Mouse (Mus musculus) hindbrain, embryonic 13.5 days (tissue): ENCODE results near the gene Atp1a2. TPM values are rescaled to one million over a fixed set of nuclear protein-coding genes. Genes with fewer than 3 reads are reported as not detected.

Source experiments
- ATAC-seq: fragments of 200-750 bp; cut with Nextera tagmentation; 2 replicates; pipeline ENCODE4 v1.8.0; 2017; ENCODE audit warnings: moderate TSS enrichment; ENCODE audit not compliant: low FRiP score
- H3K27ac ChIP-seq: fragments of 300-500 bp; sonication (generic); 2 replicates; pipeline ENCODE4 v1.5.1; 2015; ENCODE audit warnings: inconsistent platforms, mild to moderate bottlenecking, moderate library complexity
- H3K27me3 ChIP-seq: fragments of 300-500 bp; sonication (generic); 2 replicates; pipeline ENCODE4 v1.6.1; 2015; ENCODE audit warnings: mild to moderate bottlenecking, inconsistent platforms
- H3K36me3 ChIP-seq: fragments of 300-500 bp; sonication (generic); 2 replicates; pipeline ENCODE4 v1.6.1; 2015; ENCODE audit warnings: mild to moderate bottlenecking, inconsistent platforms
- H3K4me1 ChIP-seq: fragments of 300-500 bp; sonication (generic); replicated peaks from 2 replicates; pipeline ENCODE4 v1.6.1; 2015; ENCODE audit warnings: inconsistent platforms
- H3K4me2 ChIP-seq: fragments of 300-500 bp; sonication (generic); 2 replicates; pipeline ENCODE4 v1.6.1; 2015; ENCODE audit warnings: inconsistent platforms, mild to moderate bottlenecking, moderate library complexity
- H3K4me3 ChIP-seq: fragments of 300-500 bp; sonication (generic); 2 replicates; pipeline ENCODE4 v1.5.1; 2015; ENCODE audit warnings: mild to moderate bottlenecking, inconsistent platforms
- H3K9ac ChIP-seq: fragments of 300-500 bp; sonication (generic); 2 replicates; pipeline ENCODE4 v1.6.1; 2015; ENCODE audit warnings: mild to moderate bottlenecking, inconsistent platforms
- H3K9me3 ChIP-seq: fragments of 300-500 bp; sonication (generic); 2 replicates; pipeline ENCODE4 v1.6.1; 2016; ENCODE audit warnings: inconsistent platforms
- WGBS: fragments of 180-500 bp; shearing (Covaris S2); methylation state at CpG from one replicate; pipeline ENCODE4 v1.1.7; 2015; 5-methylcytosine and 5-hydroxymethylcytosine counted together
- polyA plus RNA-seq: library from polyadenylated mRNA; unstranded; fragments of >200 nt; fragmentation: Nextera tagmentation; extraction: Ambion mirVana; gene quantifications from 2 replicates; pipeline ENCODE4 v1.2.1, GENCODE M21; 2015

Gene Atp1a2
- polyA plus RNA-seq, 1 experiment from 2014 or later = 42.3 TPM

- peak overlapping the region; percentile 76 for H3K4me2 ChIP-seq
- H3K9ac ChIP-seq = peak overlapping the region; percentile 79
- no peaks in the 10 kb centered on the region for H3K27me3 ChIP-seq
- no peak for ATAC-seq
- WGBS = 9% methylated on average over 23 of the region's 23 CpGs
- no peaks in the 10 kb centered on the region for H3K36me3 ChIP-seq
- H3K9me3 ChIP-seq = no peaks in the 10 kb centered on the region
- peak overlapping the region; percentile 65 for H3K4me3 ChIP-seq
- H3K27ac ChIP-seq = peak overlapping the region; percentile 85
- H3K4me1 ChIP-seq = peaks cover 81% of the 10 kb centered on the region
These were observed 13.5 kb upstream of the Atp1a2 start for GRCm38 (mm10) chr1:172311248-172311906.

- peak overlapping the region; percentile 65 for H3K9ac ChIP-seq
- peak overlapping the region; percentile 31 for H3K4me3 ChIP-seq
- H3K27me3 ChIP-seq = no peaks in the 10 kb centered on the region
- 2% methylated on average over 14 of the region's 14 CpGs for WGBS
- H3K9me3 ChIP-seq = no peaks in the 10 kb centered on the region
- peak overlapping the region; percentile 66 for H3K4me2 ChIP-seq
- no peaks in the 10 kb centered on the region for H3K36me3 ChIP-seq
- H3K27ac ChIP-seq = peak overlapping the region; percentile 78
- ATAC-seq = peak; percentile 71
- H3K4me1 ChIP-seq = peaks cover 66% of the 10 kb centered on the region
These were observed 12.0 kb upstream of the Atp1a2 start for GRCm38 (mm10) chr1:172309699-172310398.

- peak overlapping the region; percentile 58 for H3K27ac ChIP-seq
- ATAC-seq = no peak
These were observed 10.5 kb upstream of the Atp1a2 start for GRCm38 (mm10) chr1:172308409-172308808.

GRCm38 (mm10) chr1:172307936-172308335 is 10.1 kb upstream of the Atp1a2 start:
- H3K36me3 ChIP-seq = no peaks in the 10 kb centered on the region
- no peak overlapping the region for H3K4me2 ChIP-seq
- no peak overlapping the region for H3K4me3 ChIP-seq
- no peak overlapping the region for H3K9ac ChIP-seq
- ATAC-seq = no peak
- H3K27me3 ChIP-seq = no peaks in the 10 kb centered on the region
- 51% methylated on average over 10 of the region's 10 CpGs for WGBS
- peak overlapping the region; percentile 58 for H3K27ac ChIP-seq
- H3K4me1 ChIP-seq = peaks cover 51% of the 10 kb centered on the region
- H3K9me3 ChIP-seq = no peaks in the 10 kb centered on the region

More at GRCm38 (mm10) chr1:172308409-172308808, 10.5 kb upstream of the Atp1a2 start:
- H3K4me2 ChIP-seq = no peak overlapping the region
- no peaks in the 10 kb centered on the region for H3K9me3 ChIP-seq
- no peaks in the 10 kb centered on the region for H3K36me3 ChIP-seq
- no peak overlapping the region for H3K9ac ChIP-seq
- H3K4me3 ChIP-seq = no peak overlapping the region
- H3K27me3 ChIP-seq = no peaks in the 10 kb centered on the region
- H3K4me1 ChIP-seq = peaks cover 51% of the 10 kb centered on the region
- WGBS = 100% methylated on average over 1 of the region's 1 CpGs

GRCm38 (mm10) chr1:172306885-172307284 is 9.0 kb upstream of the Atp1a2 start:
- no peak overlapping the region for H3K4me2 ChIP-seq
- H3K4me1 ChIP-seq = peaks cover 54% of the 10 kb centered on the region
- WGBS = 70% methylated on average over 6 of the region's 6 CpGs
- H3K27me3 ChIP-seq = no peaks in the 10 kb centered on the region
- H3K9ac ChIP-seq = no peak overlapping the region
- no peaks in the 10 kb centered on the region for H3K36me3 ChIP-seq
- no peak overlapping the region for H3K4me3 ChIP-seq
- no peak overlapping the region for H3K27ac ChIP-seq
- ATAC-seq = no peak
- H3K9me3 ChIP-seq = no peaks in the 10 kb centered on the region

- Histone ChIP-seq H3K9ac (no peak overlapping the region), H3K4me2 (no peak overlapping the region), H3K36me3 (no peaks in the 10 kb centered on the region), H3K4me1 (peaks cover 54% of the 10 kb centered on the region), H3K27ac (no peak overlapping the region), H3K4me3 (no peak overlapping the region), H3K9me3 (no peaks in the 10 kb centered on the region), H3K27me3 (no peaks in the 10 kb centered on the region)
- ATAC-seq = no peak
- 76% methylated on average over 4 of the region's 4 CpGs for WGBS
These were observed 8.3 kb upstream of the Atp1a2 start for GRCm38 (mm10) chr1:172306196-172306595.

- WGBS = 67% methylated on average over 3 of the region's 3 CpGs
- H3K9me3 ChIP-seq = no peaks in the 10 kb centered on the region
- H3K36me3 ChIP-seq = no peaks in the 10 kb centered on the region
- H3K9ac ChIP-seq = no peak overlapping the region
- H3K4me2 ChIP-seq = no peak overlapping the region
- H3K27me3 ChIP-seq = no peaks in the 10 kb centered on the region
- no peak overlapping the region for H3K4me3 ChIP-seq
- H3K27ac ChIP-seq = no peak overlapping the region
- ATAC-seq = no peak
- peaks cover 56% of the 10 kb centered on the region for H3K4me1 ChIP-seq
These were observed 7.8 kb upstream of the Atp1a2 start for GRCm38 (mm10) chr1:172305635-172306034.

- 89% methylated on average over 2 of the region's 2 CpGs for WGBS
- Histone ChIP-seq H3K4me2 (no peak overlapping the region), H3K4me3 (no peak overlapping the region), H3K4me1 (peaks cover 56% of the 10 kb centered on the region), H3K27me3 (no peaks in the 10 kb centered on the region), H3K27ac (no peak overlapping the region), H3K36me3 (no peaks in the 10 kb centered on the region), H3K9me3 (no peaks in the 10 kb centered on the region), H3K9ac (no peak overlapping the region)
- ATAC-seq = no peak
These were observed 7.3 kb upstream of the Atp1a2 start for GRCm38 (mm10) chr1:172305153-172305552.

GRCm38 (mm10) chr1:172304443-172304842 is 6.6 kb upstream of the Atp1a2 start:
- no peaks in the 10 kb centered on the region for H3K36me3 ChIP-seq
- H3K4me2 ChIP-seq = no peak overlapping the region
- no peaks in the 10 kb centered on the region for H3K9me3 ChIP-seq
- H3K4me1 ChIP-seq = peaks cover 50% of the 10 kb centered on the region
- H3K27me3 ChIP-seq = no peaks in the 10 kb centered on the region
- H3K27ac ChIP-seq = no peak overlapping the region
- 81% methylated on average over 6 of the region's 6 CpGs for WGBS
- ATAC-seq = no peak
- no peak overlapping the region for H3K9ac ChIP-seq
- no peak overlapping the region for H3K4me3 ChIP-seq

- Histone ChIP-seq H3K4me1 (peaks cover 43% of the 10 kb centered on the region), H3K4me2 (no peak overlapping the region), H3K4me3 (no peak overlapping the region), H3K9me3 (no peaks in the 10 kb centered on the region), H3K9ac (no peak overlapping the region), H3K36me3 (no peaks in the 10 kb centered on the region), H3K27me3 (peaks cover 8% of the 10 kb centered on the region), H3K27ac (no peak overlapping the region)
- ATAC-seq = no peak
- WGBS = 8% methylated on average over 6 of the region's 6 CpGs
These were observed 5.0 kb upstream of the Atp1a2 start for GRCm38 (mm10) chr1:172302851-172303250.

- H3K4me3 ChIP-seq = no peak overlapping the region
- H3K27ac ChIP-seq = no peak overlapping the region
- no peak overlapping the region for H3K9ac ChIP-seq
- H3K9me3 ChIP-seq = no peaks in the 10 kb centered on the region
- no peaks in the 10 kb centered on the region for H3K36me3 ChIP-seq
- H3K4me2 ChIP-seq = no peak overlapping the region
- peaks cover 8% of the 10 kb centered on the region for H3K27me3 ChIP-seq
- peaks cover 46% of the 10 kb centered on the region for H3K4me1 ChIP-seq
- ATAC-seq = no peak
- WGBS = 53% methylated on average over 3 of the region's 3 CpGs
These were observed 4.4 kb upstream of the Atp1a2 start for GRCm38 (mm10) chr1:172302311-172302710.

- H3K9ac ChIP-seq = no peak overlapping the region
- 32% methylated on average over 12 of the region's 12 CpGs for WGBS
- H3K4me3 ChIP-seq = no peak overlapping the region
- no peak overlapping the region for H3K4me2 ChIP-seq
- H3K36me3 ChIP-seq = no peaks in the 10 kb centered on the region
- H3K4me1 ChIP-seq = peaks cover 45% of the 10 kb centered on the region
- peak; percentile 46 for ATAC-seq
- peak overlapping the region; percentile 14; the same call in 1 of the 2 replicates for H3K27ac ChIP-seq
- peaks cover 8% of the 10 kb centered on the region for H3K27me3 ChIP-seq
- no peaks in the 10 kb centered on the region for H3K9me3 ChIP-seq
These were observed 3.3 kb upstream of the Atp1a2 start for GRCm38 (mm10) chr1:172301180-172301579.

- H3K9ac ChIP-seq = no peak overlapping the region
- no peak for ATAC-seq
- no peaks in the 10 kb centered on the region for H3K36me3 ChIP-seq
- H3K9me3 ChIP-seq = no peaks in the 10 kb centered on the region
- 60% methylated on average over 5 of the region's 5 CpGs for WGBS
- H3K27ac ChIP-seq = peak overlapping the region; percentile 30; the same call in 1 of the 2 replicates
- H3K27me3 ChIP-seq = peaks cover 8% of the 10 kb centered on the region
- no peak overlapping the region for H3K4me2 ChIP-seq
- H3K4me1 ChIP-seq = peaks cover 54% of the 10 kb centered on the region
- H3K4me3 ChIP-seq = no peak overlapping the region
These were observed 2.4 kb upstream of the Atp1a2 start for GRCm38 (mm10) chr1:172300247-172300646.
